Mouse (Mus musculus) midbrain, postnatal 0 days (tissue): ENCODE measurements around the gene Fam155a. TPM values are rescaled to one million over a fixed set of nuclear protein-coding genes. Genes with fewer than 3 reads are reported as not detected.

ENCODE experiments used
- ATAC-seq: fragments of 200-750 bp; cut with Nextera tagmentation; 2 replicates; pipeline ENCODE4 v1.8.0; 2017; ENCODE audit warnings: moderate number of reproducible peaks, mild to moderate bottlenecking, moderate TSS enrichment, moderate library complexity; ENCODE audit not compliant: low FRiP score
- DNase-seq: peaks from one replicate; pipeline ENCODE4 v3.0.0-alpha.2; 2015; ENCODE audit warnings: low spot score
- H3K27ac ChIP-seq: fragments of 300-500 bp; sonication (generic); 2 replicates; pipeline ENCODE4 v1.5.1; 2014; ENCODE audit warnings: low read depth, mild to moderate bottlenecking, low read length, mixed read lengths
- H3K27me3 ChIP-seq: fragments of 300-500 bp; sonication (generic); 2 replicates; pipeline ENCODE4 v1.6.1; 2014; ENCODE audit warnings: low read length, control low read depth, mixed read lengths; ENCODE audit not compliant: insufficient read depth
- H3K36me3 ChIP-seq: fragments of 300-500 bp; sonication (generic); 2 replicates; pipeline ENCODE4 v1.6.1; 2014; ENCODE audit warnings: low read length, control low read depth, mixed read lengths; ENCODE audit not compliant: insufficient read depth
- H3K4me1 ChIP-seq: fragments of 300-500 bp; sonication (generic); 2 replicates; pipeline ENCODE4 v1.6.1; 2014; ENCODE audit warnings: mild to moderate bottlenecking, control low read depth, antibody characterized with exemption, low read length, mixed read lengths; ENCODE audit not compliant: insufficient read depth
- H3K4me2 ChIP-seq: fragments of 300-500 bp; sonication (generic); 2 replicates; pipeline ENCODE4 v1.6.1; 2014; ENCODE audit warnings: low read depth, mild to moderate bottlenecking, low read length, mixed read lengths; ENCODE audit not compliant: poor library complexity, severe bottlenecking
- H3K4me3 ChIP-seq: fragments of 300-500 bp; sonication (generic); 2 replicates; pipeline ENCODE4 v1.5.1; 2014; ENCODE audit warnings: low read depth, mild to moderate bottlenecking, low read length, moderate library complexity
- H3K9ac ChIP-seq: fragments of 300-500 bp; sonication (generic); replicated peaks from 2 replicates; pipeline ENCODE4 v1.6.1; 2014; ENCODE audit warnings: mild to moderate bottlenecking, low read length, moderate library complexity, mixed read lengths; ENCODE audit not compliant: poor library complexity, severe bottlenecking
- H3K9me3 ChIP-seq: fragments of 300-500 bp; sonication (generic); 2 replicates; pipeline ENCODE4 v1.6.1; 2016; ENCODE audit warnings: low read length, control low read depth
- CTCF ChIP-seq: IDR thresholded peaks from 2 replicates; pipeline ENCODE4 v1.5.1; 2016; ENCODE audit warnings: antibody characterized with exemption, mild to moderate bottlenecking
- WGBS: fragments of 180-500 bp; shearing (Covaris S2); extraction: QIAGEN DNeasy Blood & Tissue Kit; methylation state at CpG from one replicate; pipeline ENCODE4 v1.1.7; 2014; 5-methylcytosine and 5-hydroxymethylcytosine counted together
- polyA plus RNA-seq: library from polyadenylated mRNA; unstranded; fragments of >200 nt; fragmentation: Nextera tagmentation; extraction: Ambion mirVana; gene quantifications from 2 replicates; pipeline ENCODE4 v1.2.1, GENCODE M21; 2015
- total RNA-seq: library from RNA; depleted of rRNA; stranded (reverse); fragments of >200 nt; gene quantifications from 2 replicates; pipeline ENCODE4 v1.2.3, GENCODE M21; 2014

Fam155a gene
- total and polyA plus RNA-seq, 2 experiments from 2014 or later: 39.9 to 122 TPM

DNA sequence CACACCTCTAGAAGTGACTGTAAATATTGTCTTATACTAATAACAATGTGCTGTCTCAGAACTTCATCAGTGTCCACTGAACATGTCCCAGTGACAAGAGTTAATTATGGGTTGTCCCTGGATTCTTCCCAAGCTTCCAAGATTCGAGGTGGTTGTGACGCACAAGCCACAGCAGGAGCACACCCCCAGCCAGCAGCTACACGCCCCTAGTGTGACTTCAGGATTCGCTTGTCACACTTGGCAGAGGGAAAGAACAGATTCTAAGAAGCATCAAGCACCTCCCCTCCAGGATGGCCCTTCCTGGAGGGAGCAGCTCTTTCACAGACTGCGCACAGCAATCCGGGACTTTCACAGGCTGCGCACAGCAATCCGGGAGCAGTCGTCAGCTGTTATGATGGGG lies 428.0 kb downstream of the Fam155a start:
- ATAC-seq: no peak
- H3K4me1 ChIP-seq: no peaks in the 10 kb centered on the region
- no peak for DNase-seq
- no peaks in the 10 kb centered on the region for H3K9me3 ChIP-seq
- H3K27ac ChIP-seq: no peak overlapping the region
- H3K4me3 ChIP-seq: no peak overlapping the region
- H3K27me3 ChIP-seq: no peaks in the 10 kb centered on the region
- WGBS: 80% methylated on average over 9 of the region's 9 CpGs
- no peaks in the 10 kb centered on the region for H3K36me3 ChIP-seq
- no peak for TF ChIP-seq CTCF
- no peak overlapping the region for H3K9ac ChIP-seq
- no peak overlapping the region for H3K4me2 ChIP-seq

DNA sequence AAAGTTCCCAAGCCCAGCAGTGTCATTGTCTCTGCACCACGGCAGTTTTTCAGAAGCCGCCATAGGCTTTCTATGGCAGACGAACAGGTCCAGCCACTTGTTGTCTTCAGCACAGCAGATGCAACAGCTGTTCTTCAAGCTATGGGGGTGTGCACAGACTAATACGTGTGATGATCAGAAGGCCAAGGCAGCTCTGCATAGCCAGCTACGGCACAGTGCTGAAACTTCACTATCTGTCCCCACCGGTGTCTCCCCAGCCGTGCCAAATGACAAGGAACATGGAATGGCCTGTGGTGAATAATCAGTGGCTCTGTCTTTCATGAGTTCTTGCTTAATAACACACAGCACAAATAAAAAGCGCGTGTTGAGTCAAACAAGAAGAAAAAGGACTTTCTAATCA lies 428.4 kb downstream of the Fam155a start:
- no peaks in the 10 kb centered on the region for H3K36me3 ChIP-seq
- WGBS: 81% methylated on average over 9 of the region's 9 CpGs
- no peaks in the 10 kb centered on the region for H3K9me3 ChIP-seq
- TF ChIP-seq CTCF: no peak
- no peak for DNase-seq
- no peak overlapping the region for H3K4me2 ChIP-seq
- no peaks in the 10 kb centered on the region for H3K4me1 ChIP-seq
- H3K9ac ChIP-seq: no peak overlapping the region
- H3K27me3 ChIP-seq: no peaks in the 10 kb centered on the region
- no peak overlapping the region for H3K4me3 ChIP-seq
- H3K27ac ChIP-seq: no peak overlapping the region
- no peak for ATAC-seq

DNA sequence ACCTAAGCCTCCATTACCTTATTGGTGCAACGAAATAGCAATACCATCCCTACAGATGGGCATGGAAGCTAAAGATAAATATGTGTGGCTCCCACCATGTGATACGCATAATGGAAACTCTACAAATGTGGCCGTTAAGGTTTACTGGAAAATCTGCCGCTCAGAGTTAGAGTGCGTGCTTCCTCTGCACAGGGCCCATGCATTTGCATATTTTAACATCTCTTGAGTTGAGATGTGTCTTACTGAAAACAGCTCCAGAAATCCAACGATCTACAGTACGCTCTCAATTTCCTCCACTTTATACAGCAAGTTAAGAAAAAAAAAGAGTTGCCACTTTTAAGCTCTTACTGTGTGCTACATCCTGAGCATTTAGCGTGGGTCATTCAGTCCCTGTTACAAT lies 433.1 kb downstream of the Fam155a start:
- Histone ChIP-seq H3K36me3 (no peaks in the 10 kb centered on the region), H3K9ac (no peak overlapping the region), H3K27me3 (no peaks in the 10 kb centered on the region), H3K27ac (no peak overlapping the region), H3K9me3 (no peaks in the 10 kb centered on the region), H3K4me3 (no peak overlapping the region), H3K4me1 (0 out of 2 replicates have a peak, but pooled peaks cover 6% of the 10 kb centered on the region), H3K4me2 (no peak overlapping the region)
- WGBS: 78% methylated on average over 8 of the region's 8 CpGs
- DNase-seq (no peak), ATAC-seq (no peak)
- no peak for TF ChIP-seq CTCF

- peak; percentile 15 for DNase-seq
- no peak for ATAC-seq
- Histone ChIP-seq H3K4me3 (no peak overlapping the region), H3K4me1 (0 out of 2 replicates have a peak, but pooled peaks cover 6% of the 10 kb centered on the region), H3K27ac (no peak overlapping the region), H3K27me3 (no peaks in the 10 kb centered on the region), H3K36me3 (no peaks in the 10 kb centered on the region), H3K4me2 (no peak overlapping the region), H3K9ac (no peak overlapping the region), H3K9me3 (no peaks in the 10 kb centered on the region)
- TF ChIP-seq CTCF: no peak
- WGBS: 17% methylated on average over 6 of the region's 6 CpGs
These were observed 435.0 kb downstream of the Fam155a start for GRCm38 (mm10) chr8:9335933-9336303.

DNA sequence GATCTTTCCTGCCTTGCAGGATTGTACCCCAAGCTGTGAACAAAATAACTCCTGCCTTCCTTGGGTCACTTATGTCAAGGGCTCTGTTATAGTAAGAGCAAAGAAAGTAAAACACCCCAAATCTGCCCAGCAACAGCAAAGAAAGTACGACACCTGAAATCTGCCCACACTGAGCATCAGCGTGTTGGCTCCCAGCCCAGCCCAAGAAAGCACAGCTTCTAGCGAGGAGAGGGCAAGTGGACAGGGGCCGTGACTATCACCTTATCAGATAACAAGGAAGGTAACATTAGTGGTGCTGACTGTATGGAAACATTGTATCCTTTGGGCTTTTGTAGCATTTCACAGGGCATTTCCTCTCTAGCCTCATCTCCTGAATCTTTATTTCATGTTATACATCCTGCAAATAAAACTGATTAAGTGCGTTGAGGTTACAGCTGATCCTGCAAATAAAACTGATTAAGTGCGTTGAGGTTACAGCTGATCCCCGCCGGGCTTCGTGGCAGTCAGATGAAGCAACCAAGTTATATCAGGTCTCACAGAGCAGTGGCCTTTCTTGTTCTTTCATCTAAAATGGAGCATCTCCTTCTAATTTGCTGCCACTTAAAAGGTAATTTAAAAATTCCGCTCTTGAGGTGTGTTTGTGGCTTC lies 435.6 kb downstream of the Fam155a start:
- no peaks in the 10 kb centered on the region for H3K9me3 ChIP-seq
- H3K36me3 ChIP-seq: no peaks in the 10 kb centered on the region
- H3K4me2 ChIP-seq: no peak overlapping the region
- H3K9ac ChIP-seq: no peak overlapping the region
- TF ChIP-seq CTCF: no peak
- ATAC-seq: no peak
- H3K4me1 ChIP-seq: 0 out of 2 replicates have a peak, but pooled peaks cover 6% of the 10 kb centered on the region
- 40% methylated on average over 10 of the region's 10 CpGs for WGBS
- H3K27ac ChIP-seq: no peak overlapping the region
- DNase-seq: no peak
- H3K27me3 ChIP-seq: no peaks in the 10 kb centered on the region
- no peak overlapping the region for H3K4me3 ChIP-seq

GRCm38 (mm10) chr8:9332766-9333165 lies 438.2 kb downstream of the Fam155a start:
- Histone ChIP-seq H3K9me3 (no peaks in the 10 kb centered on the region), H3K4me2 (no peak overlapping the region), H3K4me1 (0 out of 2 replicates have a peak, but pooled peaks cover 6% of the 10 kb centered on the region), H3K9ac (no peak overlapping the region), H3K4me3 (no peak overlapping the region), H3K27ac (no peak overlapping the region), H3K27me3 (no peaks in the 10 kb centered on the region), H3K36me3 (no peaks in the 10 kb centered on the region)
- TF ChIP-seq CTCF: no peak
- DNase-seq (no peak), ATAC-seq (no peak)
- 95% methylated on average over 2 of the region's 2 CpGs for WGBS
